Mouse (Mus musculus) CD4-positive, CD25-positive, alpha-beta regulatory T cell (primary cell): ENCODE data around the gene Inafm2. TPM values are rescaled to one million over a fixed set of nuclear protein-coding genes. Genes with fewer than 3 reads are reported as not detected.

Source experiments
- polyA plus RNA-seq: library from polyadenylated mRNA; unstranded; fragments of 100-300 nt; shearing (Covaris generic); gene quantifications from one replicate; pipeline ENCODE4 v1.2.1, GENCODE M21; 2017

Inafm2 gene
- 8.2 TPM for polyA plus RNA-seq

DNA sequence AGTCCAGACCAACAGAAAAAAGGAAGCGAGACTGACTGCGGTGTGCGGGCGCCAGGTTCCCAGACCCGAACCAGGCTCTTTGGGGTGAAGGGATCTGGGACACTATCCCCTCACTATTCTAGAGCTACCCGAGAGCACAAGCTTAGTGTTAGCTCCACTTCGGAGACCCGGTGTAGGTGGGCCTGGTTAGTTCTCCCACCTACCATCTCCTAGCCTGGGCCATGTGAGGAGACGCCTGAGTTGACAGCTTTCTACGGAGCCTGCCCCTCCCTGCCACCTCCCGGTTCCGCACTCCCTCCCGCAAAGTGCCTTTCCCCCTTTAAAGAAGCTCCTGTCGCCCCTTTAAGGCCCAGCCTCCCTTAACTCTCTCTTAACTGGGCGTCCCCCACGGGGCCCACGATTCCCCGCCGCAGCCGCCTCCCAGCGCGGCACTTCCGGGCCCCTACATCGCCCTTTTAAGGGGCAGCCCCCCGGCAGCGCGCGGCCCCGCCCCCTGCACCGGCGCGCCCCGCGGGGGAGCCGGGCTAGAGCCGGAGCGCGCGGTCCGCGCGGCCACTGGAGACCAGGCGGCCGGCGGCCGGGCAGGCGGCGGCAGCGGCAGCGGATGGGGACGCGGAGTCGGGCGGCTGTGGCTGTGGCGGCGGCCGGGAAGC, at the start of gene Inafm2:
Gene Inafm2 (plus strand): TSS at position 527 of the 653 bp plus-strand sequence.

DNA sequence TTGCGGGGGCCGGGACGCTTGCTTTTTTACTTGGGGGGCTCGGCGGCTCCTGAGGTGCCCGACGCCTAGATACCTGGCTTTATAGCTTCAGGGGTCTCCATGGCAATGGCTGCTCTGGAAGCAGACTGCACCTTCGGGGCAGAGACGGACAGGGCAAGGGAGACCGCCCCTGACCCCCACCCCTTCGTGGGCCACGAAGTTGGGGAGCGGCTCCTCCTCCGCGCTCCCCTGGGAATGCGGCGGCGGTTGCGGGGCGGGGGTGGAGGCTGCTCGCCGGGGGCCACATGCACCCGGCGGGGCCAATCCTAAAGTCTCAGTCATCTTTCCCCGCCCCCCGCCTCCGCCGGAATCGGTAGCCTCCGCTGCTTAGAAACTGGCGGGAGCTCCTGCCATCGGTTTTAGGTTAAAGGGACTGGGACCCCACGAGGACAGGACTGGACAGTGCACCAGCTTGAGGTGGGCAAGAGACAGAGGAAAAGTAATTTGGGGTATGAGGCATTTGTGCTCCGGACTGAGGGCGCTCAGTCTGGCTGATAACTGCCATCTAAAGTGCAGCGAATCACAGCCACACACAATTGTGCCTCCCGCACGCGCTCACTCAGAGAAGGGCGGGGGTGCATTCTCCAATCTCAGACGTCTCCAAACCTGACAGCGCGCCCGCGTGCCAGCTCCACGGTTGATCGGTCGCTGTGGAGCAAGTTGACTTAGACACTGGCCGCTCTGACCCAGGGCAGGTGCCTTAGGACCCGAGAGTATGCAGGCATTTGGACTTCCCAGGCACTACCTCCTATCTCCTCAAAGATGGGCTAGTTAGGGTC, 41.4 kb upstream of the Inafm2 start, which contains the start of gene Ankrd63:
Gene Ankrd63 (minus strand): TSS at position 51 of the 818 bp plus-strand sequence.

DNA sequence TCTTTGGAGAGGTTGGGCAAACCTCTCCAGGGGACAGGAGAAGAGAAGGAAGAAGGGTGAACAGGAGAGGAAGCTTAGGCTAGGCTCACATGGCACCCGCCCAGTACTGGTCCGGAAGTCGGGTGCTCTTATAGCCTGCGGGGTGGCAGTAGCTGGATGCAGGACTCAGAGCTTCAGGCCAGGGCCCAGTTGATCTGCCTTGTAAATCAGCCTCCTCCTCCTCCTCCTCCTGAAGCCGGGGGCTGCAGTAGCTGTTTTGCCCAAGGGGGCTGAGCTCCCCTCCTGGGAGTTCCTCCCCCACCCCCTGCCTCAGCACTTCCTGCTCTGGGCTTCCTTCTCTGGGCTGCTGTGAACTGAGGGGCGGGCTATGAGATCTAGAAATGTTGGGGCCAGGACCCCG, 17.2 kb upstream of the Inafm2 start, which contains the start of gene Plcb2:
Gene Plcb2 (minus strand): TSS at position 102 of the 400 bp plus-strand sequence.

DNA sequence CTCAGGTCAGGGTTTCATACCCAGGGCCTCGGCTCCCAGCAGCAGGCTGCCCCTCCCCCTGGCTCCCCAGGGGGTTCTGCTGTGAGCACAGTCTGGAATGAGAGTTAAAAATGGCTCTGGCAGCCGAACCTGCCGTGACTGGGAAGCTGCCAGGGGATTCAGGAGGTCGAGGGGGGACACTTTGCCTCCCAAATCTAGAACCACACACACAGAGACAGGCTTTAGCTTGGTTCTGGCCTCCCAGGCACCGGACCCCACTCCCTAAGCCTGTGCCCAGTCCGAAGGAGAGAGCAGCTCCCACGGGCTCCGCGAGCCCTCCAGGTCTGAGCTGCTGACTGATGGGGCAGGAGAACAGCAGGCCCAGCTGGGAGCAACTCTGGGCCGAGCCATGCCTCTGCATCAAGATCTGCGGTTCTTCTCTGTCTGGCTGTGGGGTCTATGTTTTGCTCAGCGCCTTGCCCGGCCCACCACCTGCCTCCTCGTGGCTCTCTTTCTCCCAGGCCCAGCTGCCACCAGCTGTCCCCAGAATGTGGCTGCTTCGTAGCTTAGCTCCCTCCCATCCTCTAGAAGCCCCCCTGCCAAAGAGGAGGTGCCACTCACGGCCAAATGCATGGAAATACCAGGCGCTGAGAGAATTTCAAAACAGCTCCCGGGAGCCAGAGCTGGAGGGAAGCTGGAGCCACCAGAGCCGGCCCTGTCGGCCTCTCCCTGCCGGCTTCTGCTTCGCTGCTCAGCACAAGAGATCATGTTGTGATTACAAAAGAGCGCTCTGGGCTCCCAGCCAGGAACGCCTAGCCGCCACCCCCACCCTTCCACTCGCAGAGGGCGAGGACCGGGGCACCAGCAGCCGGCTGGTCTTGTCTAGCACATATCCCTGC, 16.6 kb downstream of the Inafm2 start, which contains the start of gene Ccdc9b:
Gene Ccdc9b (minus strand): TSS at position 756 of the 878 bp plus-strand sequence.

DNA sequence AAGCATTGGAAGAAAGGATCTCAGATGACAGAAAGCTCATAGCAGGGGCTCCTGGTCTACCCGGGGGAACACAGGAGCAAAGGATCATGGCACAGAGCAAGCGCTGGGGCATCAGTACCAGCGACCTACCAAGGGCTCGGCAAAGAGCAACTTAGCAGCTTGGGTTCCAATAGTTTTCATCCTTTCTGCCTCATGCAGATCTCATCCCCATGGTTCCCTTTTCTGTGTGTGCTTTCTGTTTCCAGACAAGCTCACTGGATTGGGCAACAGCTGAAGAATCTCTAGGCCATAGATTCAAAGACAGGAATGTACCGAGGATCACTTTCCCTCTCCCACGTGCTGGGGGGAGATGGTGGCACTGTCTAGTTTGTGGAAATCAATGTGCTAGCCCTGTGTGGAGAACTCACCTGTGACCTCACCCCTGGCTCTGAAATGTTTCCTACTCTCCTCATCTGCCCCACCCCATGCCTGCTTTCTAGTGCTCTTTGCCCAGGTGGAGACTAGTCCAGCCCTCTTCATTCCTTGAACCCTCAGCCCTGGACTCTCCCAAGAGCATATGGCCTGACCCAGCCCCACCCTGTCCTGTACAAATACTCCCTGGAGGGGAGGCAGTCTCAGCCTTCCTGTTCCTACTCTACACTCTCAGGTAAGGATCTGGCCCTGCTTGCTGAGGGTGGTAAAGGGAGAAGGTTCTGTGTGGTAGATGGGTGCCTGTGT, 26.8 kb downstream of the Inafm2 start, which contains the start of gene Phgr1:
Gene Phgr1 (plus strand): TSS at position 612 of the 717 bp plus-strand sequence.

DNA sequence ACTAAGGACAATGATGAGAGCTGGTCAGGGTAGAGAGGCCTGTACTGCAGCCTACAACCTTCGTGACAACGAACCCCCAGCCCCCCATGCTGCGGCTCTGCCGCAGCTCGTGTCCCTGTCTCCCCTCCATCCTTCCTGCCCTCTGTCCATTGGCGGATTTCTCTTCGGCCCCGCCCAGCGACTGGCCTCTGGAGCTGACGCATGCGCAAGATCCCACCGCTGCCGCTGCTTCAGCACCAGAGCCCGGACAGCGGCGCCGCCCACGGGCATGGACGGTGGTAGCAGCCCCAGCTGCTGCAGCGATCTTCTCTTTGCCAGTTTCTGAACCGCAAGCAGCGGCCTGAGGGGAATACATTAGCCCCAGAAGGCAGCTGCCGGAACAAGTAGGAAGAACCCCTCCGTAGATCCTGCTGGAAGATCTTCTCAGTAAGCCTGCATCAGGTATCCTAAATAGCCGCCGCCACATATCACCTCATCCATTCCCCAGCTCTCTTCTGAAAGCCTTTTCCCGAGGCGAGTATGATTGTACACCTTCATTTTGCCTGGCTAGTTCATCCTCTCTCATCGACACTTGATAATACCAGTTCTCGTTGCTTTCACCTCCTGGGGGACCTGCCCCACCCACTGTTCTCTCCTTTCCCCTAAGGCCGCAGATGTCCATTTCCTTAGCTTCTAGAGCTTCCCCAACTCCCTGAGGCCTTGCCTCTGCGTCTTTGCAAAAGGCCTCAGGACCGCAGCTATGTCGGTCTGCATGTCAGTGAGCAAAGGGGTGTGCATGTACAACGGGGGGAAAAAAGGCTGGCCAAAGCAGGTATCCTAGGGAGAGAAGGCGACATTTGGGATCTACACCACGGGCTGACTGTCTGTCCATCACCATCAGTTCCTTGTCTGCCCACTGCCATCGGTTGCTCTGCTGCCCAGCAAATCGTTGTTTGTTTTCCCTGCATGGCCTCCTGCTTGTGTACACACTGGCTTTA, 34.2 kb downstream of the Inafm2 start, which contains the start of gene Disp2:
Gene Disp2 (plus strand): TSS at position 216 of the 977 bp plus-strand sequence.

Other genes starting within 250 kb of the Inafm2 start
- 1.7 TPM for gene Bmf, start 196.1 kb upstream of the Inafm2 start, polyA plus RNA-seq
- 4.4 TPM for gene Bub1b, start 147.5 kb upstream of the Inafm2 start, polyA plus RNA-seq
- 0.20 TPM for gene Pak6, start 82.5 kb upstream of the Inafm2 start, polyA plus RNA-seq
- not detected for gene Ankrd63, start 41.8 kb upstream of the Inafm2 start, polyA plus RNA-seq
- gene Plcb2, start 17.3 kb upstream of the Inafm2 start, polyA plus RNA-seq: 56.3 TPM
- 0.12 TPM for gene Ccdc9b, start 16.9 kb downstream of the Inafm2 start, polyA plus RNA-seq
- not detected for gene Phgr1, start 27.0 kb downstream of the Inafm2 start, polyA plus RNA-seq
- gene Disp2, start 34.0 kb downstream of the Inafm2 start, polyA plus RNA-seq: 0.12 TPM
- gene Knstrn, start 68.2 kb downstream of the Inafm2 start, polyA plus RNA-seq: 9.4 TPM
- 66.6 TPM for gene Ivd, start 116.2 kb downstream of the Inafm2 start, polyA plus RNA-seq
- 22.5 TPM for gene Bahd1, start 154.6 kb downstream of the Inafm2 start, polyA plus RNA-seq
- gene Chst14, start 180.7 kb downstream of the Inafm2 start, polyA plus RNA-seq: 5.8 TPM